Mouse (Mus musculus): ENCODE data around the gene Pcid2. TPM values are rescaled to one million over a fixed set of nuclear protein-coding genes. Genes with fewer than 3 reads are reported as not detected.
"Not testable (repeated sequence)": the region's sequence is repeated elsewhere in the genome, so short reads cannot be mapped to it uniquely, and the experiment has no call there.

Gene Pcid2
- 31.1 and 39.7 TPM in 2 replicates for polyA plus RNA-seq (2014; fragmentation: Nextera tagmentation; extraction: Ambion mirVana)

- H3K27ac ChIP-seq (replicated peaks; ENCODE audit: low read depth, low read length): peak within 1 kb of the TSS; percentile 95
- peaks cover 17% of the 10 kb centered on the region for H3K4me1 ChIP-seq (ENCODE audit: control insufficient read depth, insufficient read depth, low read length)
- H3K9ac ChIP-seq (replicated peaks; ENCODE audit: low read length): peak within 1 kb of the TSS; percentile 89
- H3K9me3 ChIP-seq (ENCODE audit: control insufficient read depth, low read length): no peaks in the 10 kb centered on the region
- ATAC-seq (ENCODE audit: low FRiP score, low TSS enrichment) (peak; percentile 95), DNase-seq (peak; percentile 99)
- peak within 1 kb of the TSS; percentile 96 for H3K4me3 ChIP-seq (replicated peaks; ENCODE audit: low read depth, low read length)
- peaks cover 4% of the 10 kb centered on the region; the same call in 1 of the 2 replicates for H3K36me3 ChIP-seq (ENCODE audit: control insufficient read depth, insufficient read depth, low read length)
- H3K4me2 ChIP-seq (ENCODE audit: low read length): peak within 1 kb of the TSS; percentile 98
- under 1% methylated on average over 71 of the region's 87 CpGs for WGBS
- H3K27me3 ChIP-seq (ENCODE audit: control insufficient read depth, insufficient read depth, low read length): no peaks in the 10 kb centered on the region
Observed at GRCm38 (mm10) chr8:13105087-13105881, at the start of gene Pcid2, which contains the start of gene Cul4a. TSS of gene Pcid2 (minus strand) at chr8:13105459. TSS of gene Cul4a (plus strand) at chr8:13105621.

GRCm38 (mm10) chr8:13154099-13154498 lies 48.8 kb upstream of the Pcid2 start:
- H3K9ac ChIP-seq (replicated peaks; ENCODE audit: low read length): no peak overlapping the region
- no peaks in the 10 kb centered on the region for H3K27me3 ChIP-seq (ENCODE audit: control insufficient read depth, insufficient read depth, low read length)
- ATAC-seq (ENCODE audit: low FRiP score, low TSS enrichment): no peak
- H3K9me3 ChIP-seq (ENCODE audit: control insufficient read depth, low read length): no peaks in the 10 kb centered on the region
- no peak for DNase-seq
- H3K4me2 ChIP-seq (ENCODE audit: low read length): no peak overlapping the region
- H3K36me3 ChIP-seq (ENCODE audit: control insufficient read depth, insufficient read depth, low read length): peaks cover 14% of the 10 kb centered on the region
- no peak overlapping the region for H3K4me3 ChIP-seq (replicated peaks; ENCODE audit: low read depth, low read length)
- no peaks in the 10 kb centered on the region for H3K4me1 ChIP-seq (ENCODE audit: control insufficient read depth, insufficient read depth, low read length)
- no peak overlapping the region for H3K27ac ChIP-seq (replicated peaks; ENCODE audit: low read depth, low read length)
- 82% methylated on average over 9 of the region's 9 CpGs for WGBS

DNA sequence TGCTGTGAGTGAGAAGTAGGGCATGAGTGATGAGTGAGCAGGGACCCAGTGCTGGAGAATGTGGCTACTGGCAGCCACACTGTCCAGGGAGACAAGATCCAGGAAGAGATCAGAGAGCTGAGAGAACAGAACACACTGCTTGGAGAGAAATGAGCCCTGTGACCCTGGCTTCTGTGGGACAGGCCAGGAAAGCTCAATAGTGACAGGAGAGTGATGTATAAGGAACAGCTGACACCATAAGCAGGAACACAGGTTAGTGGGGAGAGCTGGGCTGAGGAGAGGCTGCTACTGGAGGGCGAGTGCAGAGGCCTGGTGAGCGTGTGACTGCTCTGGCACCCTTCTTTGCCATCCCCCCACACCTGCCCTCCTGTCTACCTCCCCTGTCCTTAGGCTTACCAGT lies 45.7 kb upstream of the Pcid2 start:
- Histone ChIP-seq H3K9ac (replicated peaks; ENCODE audit: low read length) (no peak overlapping the region), H3K27ac (replicated peaks; ENCODE audit: low read depth, low read length) (no peak overlapping the region), H3K4me2 (ENCODE audit: low read length) (no peak overlapping the region), H3K4me1 (ENCODE audit: control insufficient read depth, insufficient read depth, low read length) (no peaks in the 10 kb centered on the region), H3K4me3 (replicated peaks; ENCODE audit: low read depth, low read length) (no peak overlapping the region), H3K27me3 (ENCODE audit: control insufficient read depth, insufficient read depth, low read length) (no peaks in the 10 kb centered on the region), H3K36me3 (ENCODE audit: control insufficient read depth, insufficient read depth, low read length) (peaks cover 42% of the 10 kb centered on the region), H3K9me3 (ENCODE audit: control insufficient read depth, low read length) (no peaks in the 10 kb centered on the region)
- DNase-seq (no peak), ATAC-seq (ENCODE audit: low FRiP score, low TSS enrichment) (no peak)
- WGBS: 88% methylated on average over 2 of the region's 2 CpGs

DNA sequence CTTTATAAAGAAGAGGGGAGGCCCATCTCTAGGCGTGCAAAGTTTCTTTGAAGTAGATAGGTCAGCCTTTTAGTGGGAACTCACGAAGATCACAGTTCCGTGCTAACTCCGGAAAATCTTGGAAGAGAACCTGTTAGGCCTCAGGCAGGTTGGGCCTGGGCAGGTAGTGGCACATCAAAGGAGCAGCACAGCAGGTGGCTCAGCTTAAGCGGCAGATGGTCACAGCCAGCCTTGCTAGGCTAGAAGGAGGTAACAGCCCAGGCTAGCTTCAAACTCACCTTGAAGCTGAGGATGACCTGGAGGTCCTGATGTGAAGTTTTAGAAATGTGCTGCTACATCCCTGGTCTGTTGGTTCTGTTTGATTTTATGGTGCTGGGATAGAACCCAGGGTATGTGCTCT lies 44.6 kb upstream of the Pcid2 start:
- Histone ChIP-seq H3K4me2 (ENCODE audit: low read length) (no peak overlapping the region), H3K9me3 (ENCODE audit: control insufficient read depth, low read length) (no peaks in the 10 kb centered on the region), H3K4me3 (replicated peaks; ENCODE audit: low read depth, low read length) (no peak overlapping the region), H3K36me3 (ENCODE audit: control insufficient read depth, insufficient read depth, low read length) (peaks cover 52% of the 10 kb centered on the region), H3K27ac (replicated peaks; ENCODE audit: low read depth, low read length) (no peak overlapping the region), H3K9ac (replicated peaks; ENCODE audit: low read length) (no peak overlapping the region), H3K27me3 (ENCODE audit: control insufficient read depth, insufficient read depth, low read length) (no peaks in the 10 kb centered on the region), H3K4me1 (ENCODE audit: control insufficient read depth, insufficient read depth, low read length) (no peaks in the 10 kb centered on the region)
- DNase-seq (no peak), ATAC-seq (ENCODE audit: low FRiP score, low TSS enrichment) (no peak)
- WGBS: 62% methylated on average over 5 of the region's 5 CpGs

GRCm38 (mm10) chr8:13149287-13149686 lies 44.0 kb upstream of the Pcid2 start:
- 97% methylated on average over 2 of the region's 2 CpGs for WGBS
- Histone ChIP-seq H3K4me2 (ENCODE audit: low read length) (no peak overlapping the region), H3K9ac (replicated peaks; ENCODE audit: low read length) (no peak overlapping the region), H3K27me3 (ENCODE audit: control insufficient read depth, insufficient read depth, low read length) (no peaks in the 10 kb centered on the region), H3K27ac (replicated peaks; ENCODE audit: low read depth, low read length) (no peak overlapping the region), H3K9me3 (ENCODE audit: control insufficient read depth, low read length) (no peaks in the 10 kb centered on the region), H3K4me1 (ENCODE audit: control insufficient read depth, insufficient read depth, low read length) (no peaks in the 10 kb centered on the region), H3K4me3 (replicated peaks; ENCODE audit: low read depth, low read length) (no peak overlapping the region), H3K36me3 (ENCODE audit: control insufficient read depth, insufficient read depth, low read length) (peaks cover 55% of the 10 kb centered on the region)
- ATAC-seq (ENCODE audit: low FRiP score, low TSS enrichment): no peak
- no peak for DNase-seq

DNA sequence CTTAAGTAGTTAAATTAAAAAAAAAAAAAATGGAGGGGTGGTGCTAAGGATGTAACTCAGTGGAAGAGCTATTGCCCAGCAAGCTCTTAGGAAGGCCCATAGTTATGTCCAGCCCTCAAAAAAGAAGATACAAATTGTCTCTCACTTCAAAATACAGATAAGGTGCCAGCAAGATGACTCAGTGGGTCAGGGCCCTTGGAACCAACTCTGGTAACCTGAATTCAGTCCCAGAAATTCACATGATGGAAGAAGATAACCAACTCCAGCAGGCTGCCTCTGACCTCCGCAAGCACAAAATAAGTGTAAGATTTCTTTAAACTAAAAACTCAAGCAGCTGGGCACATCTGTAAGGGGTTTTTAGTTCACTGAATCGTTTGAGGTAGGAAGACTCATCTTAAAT lies 43.2 kb upstream of the Pcid2 start:
- Histone ChIP-seq H3K4me1 (ENCODE audit: control insufficient read depth, insufficient read depth, low read length) (no peaks in the 10 kb centered on the region), H3K27ac (replicated peaks; ENCODE audit: low read depth, low read length) (no peak overlapping the region), H3K36me3 (ENCODE audit: control insufficient read depth, insufficient read depth, low read length) (peaks cover 58% of the 10 kb centered on the region), H3K9me3 (ENCODE audit: control insufficient read depth, low read length) (no peaks in the 10 kb centered on the region), H3K9ac (replicated peaks; ENCODE audit: low read length) (no peak overlapping the region), H3K27me3 (ENCODE audit: control insufficient read depth, insufficient read depth, low read length) (no peaks in the 10 kb centered on the region), H3K4me2 (ENCODE audit: low read length) (no peak overlapping the region), H3K4me3 (replicated peaks; ENCODE audit: low read depth, low read length) (no peak overlapping the region)
- DNase-seq (no peak), ATAC-seq (ENCODE audit: low FRiP score, low TSS enrichment) (no peak)
- WGBS: 90% methylated on average over 2 of the region's 2 CpGs

- WGBS: 92% methylated on average over 5 of the region's 5 CpGs
- DNase-seq: no peak
- Histone ChIP-seq H3K4me2 (ENCODE audit: low read length) (no peak overlapping the region), H3K9ac (replicated peaks; ENCODE audit: low read length) (no peak overlapping the region), H3K4me1 (ENCODE audit: control insufficient read depth, insufficient read depth, low read length) (no peaks in the 10 kb centered on the region), H3K4me3 (replicated peaks; ENCODE audit: low read depth, low read length) (no peak overlapping the region), H3K27me3 (ENCODE audit: control insufficient read depth, insufficient read depth, low read length) (no peaks in the 10 kb centered on the region), H3K36me3 (ENCODE audit: control insufficient read depth, insufficient read depth, low read length) (peaks cover 100% of the 10 kb centered on the region), H3K27ac (replicated peaks; ENCODE audit: low read depth, low read length) (no peak overlapping the region), H3K9me3 (ENCODE audit: control insufficient read depth, low read length) (no peaks in the 10 kb centered on the region)
- ATAC-seq (ENCODE audit: low FRiP score, low TSS enrichment): no peak
Observed at GRCm38 (mm10) chr8:13141681-13142080, 36.4 kb upstream of the Pcid2 start.

DNA sequence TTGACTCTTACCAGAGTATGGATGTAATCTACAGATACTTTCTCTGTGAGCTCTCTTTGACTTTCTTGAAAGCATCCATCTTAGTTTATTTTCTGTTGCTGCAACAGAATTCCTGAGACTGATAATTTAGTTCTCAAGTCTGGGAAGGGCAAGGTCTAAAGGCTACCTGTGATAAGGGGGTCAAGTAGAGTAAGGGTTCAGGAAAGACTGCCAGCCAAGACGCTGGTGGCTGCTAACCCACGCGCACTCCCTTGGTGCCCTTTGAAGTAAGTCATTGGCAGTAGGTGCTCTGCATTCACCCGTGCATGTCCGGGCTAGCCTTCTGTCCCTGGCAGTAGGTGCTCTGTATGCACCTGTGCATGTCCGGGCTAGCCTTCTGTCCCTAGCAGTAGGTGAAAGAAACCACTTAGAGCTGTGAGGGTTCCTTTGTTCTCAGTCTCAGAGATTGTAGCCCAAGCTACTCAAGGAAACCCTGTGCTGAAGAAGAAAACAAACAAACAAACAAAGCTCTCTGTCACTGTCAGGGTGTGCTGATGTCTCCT lies 34.5 kb upstream of the Pcid2 start:
- H3K9me3 ChIP-seq (ENCODE audit: control insufficient read depth, low read length): no peaks in the 10 kb centered on the region
- DNase-seq: no peak
- H3K27ac ChIP-seq (replicated peaks; ENCODE audit: low read depth, low read length): no peak overlapping the region
- H3K36me3 ChIP-seq (ENCODE audit: control insufficient read depth, insufficient read depth, low read length): peaks cover 100% of the 10 kb centered on the region
- H3K27me3 ChIP-seq (ENCODE audit: control insufficient read depth, insufficient read depth, low read length): no peaks in the 10 kb centered on the region
- H3K4me2 ChIP-seq (ENCODE audit: low read length): no peak overlapping the region
- 100% methylated on average over 6 of the region's 6 CpGs for WGBS
- H3K9ac ChIP-seq (replicated peaks; ENCODE audit: low read length): no peak overlapping the region
- no peak for ATAC-seq (ENCODE audit: low FRiP score, low TSS enrichment)
- no peak overlapping the region for H3K4me3 ChIP-seq (replicated peaks; ENCODE audit: low read depth, low read length)
- H3K4me1 ChIP-seq (ENCODE audit: control insufficient read depth, insufficient read depth, low read length): no peaks in the 10 kb centered on the region

- H3K27ac ChIP-seq (replicated peaks; ENCODE audit: low read depth, low read length); H3K4me2 ChIP-seq (ENCODE audit: low read length); H3K4me3 ChIP-seq (replicated peaks; ENCODE audit: low read depth, low read length); H3K27me3 ChIP-seq (ENCODE audit: control insufficient read depth, insufficient read depth, low read length); H3K9me3 ChIP-seq (ENCODE audit: control insufficient read depth, low read length); H3K4me1 ChIP-seq (ENCODE audit: control insufficient read depth, insufficient read depth, low read length); ATAC-seq (ENCODE audit: low FRiP score, low TSS enrichment); H3K9ac ChIP-seq (replicated peaks; ENCODE audit: low read length): not testable (repeated sequence)
- H3K36me3 ChIP-seq (ENCODE audit: control insufficient read depth, insufficient read depth, low read length): peaks cover 97% of the 10 kb centered on the region
- 71% methylated on average over 9 of the region's 9 CpGs for WGBS
- peak; percentile 78 for DNase-seq
Observed at GRCm38 (mm10) chr8:13132220-13132619, 27.0 kb upstream of the Pcid2 start.

Measured in midbrain, embryonic 14.5 days (tissue).